Mouse (Mus musculus) cortical plate, adult 2 months (tissue): ENCODE measurements around the gene Tmem185b. TPM values are rescaled to one million over a fixed set of nuclear protein-coding genes. Genes with fewer than 3 reads are reported as not detected.

Experiments used
- H3K27ac ChIP-seq: fragments of 200-500 bp; 2 replicates; pipeline ENCODE4 v1.5.1; 2012; ENCODE audit warnings: low read length, control low read depth, inconsistent platforms; ENCODE audit not compliant: insufficient read depth
- H3K4me1 ChIP-seq: fragments of 200-500 bp; 2 replicates; pipeline ENCODE4 v1.6.1; 2011; ENCODE audit warnings: low read length; ENCODE audit not compliant: control insufficient read depth, insufficient read depth
- H3K4me3 ChIP-seq: fragments of 200-500 bp; 2 replicates; pipeline ENCODE4 v1.5.1; 2011; ENCODE audit warnings: mild to moderate bottlenecking, low read length, control low read depth; ENCODE audit not compliant: insufficient read depth
- CTCF ChIP-seq: fragments of 200-500 bp; IDR thresholded peaks from 2 replicates; pipeline ENCODE4 v1.5.1; 2011; ENCODE audit warnings: mild to moderate bottlenecking, control low read depth, low read length; ENCODE audit not compliant: insufficient read depth; ENCODE audit errors: extremely low read depth
- POLR2A ChIP-seq: fragments of 200-500 bp; IDR thresholded peaks from 2 replicates; pipeline ENCODE4 v1.6.1; 2011; ENCODE audit warnings: mild to moderate bottlenecking, low read length, control low read depth; ENCODE audit not compliant: insufficient read depth; ENCODE audit errors: extremely low read depth
- polyA plus RNA-seq: library from polyadenylated mRNA; depleted of rRNA; stranded (reverse); fragments of >200 nt; gene quantifications from 2 replicates; pipeline ENCODE4 v1.2.3, GENCODE M21; 2012; rRNA removed

The Tmem185b gene
- polyA plus RNA-seq, 1 experiment, result 10.7 TPM

GRCm38 (mm10) chr1:119546490-119546889, 20.5 kb downstream of the Tmem185b start:
- Histone ChIP-seq H3K4me3 (no peak overlapping the region), H3K4me1 (no peaks in the 10 kb centered on the region), H3K27ac (no peak overlapping the region)
- no peak for TF ChIP-seq POLR2A
- TF ChIP-seq CTCF, result no peak

- Histone ChIP-seq H3K27ac (no peak overlapping the region), H3K4me1 (no peaks in the 10 kb centered on the region), H3K4me3 (no peak overlapping the region)
- TF ChIP-seq CTCF, result peak; percentile 83
- TF ChIP-seq POLR2A, result no peak
Observed at GRCm38 (mm10) chr1:119548668-119549326, 22.8 kb downstream of the Tmem185b start.

- TF ChIP-seq POLR2A (no peak), CTCF (no peak)
- Histone ChIP-seq H3K27ac (no peak overlapping the region), H3K4me1 (no peaks in the 10 kb centered on the region), H3K4me3 (no peak overlapping the region)
Observed at GRCm38 (mm10) chr1:119549327-119549689, 23.3 kb downstream of the Tmem185b start.

GRCm38 (mm10) chr1:119550064-119550463, 24.1 kb downstream of the Tmem185b start:
- Histone ChIP-seq H3K4me3 (no peak overlapping the region), H3K27ac (no peak overlapping the region), H3K4me1 (no peaks in the 10 kb centered on the region)
- TF ChIP-seq POLR2A (no peak), CTCF (no peak)

- Histone ChIP-seq H3K4me3 (no peak overlapping the region), H3K27ac (no peak overlapping the region), H3K4me1 (no peaks in the 10 kb centered on the region)
- TF ChIP-seq CTCF, result no peak
- TF ChIP-seq POLR2A, result no peak
Observed at GRCm38 (mm10) chr1:119551651-119552050, 25.7 kb downstream of the Tmem185b start.

- TF ChIP-seq POLR2A (no peak), CTCF (no peak)
- H3K4me3 ChIP-seq, result no peak overlapping the region
- H3K27ac ChIP-seq, result no peak overlapping the region
- peaks cover 4% of the 10 kb centered on the region; the same call in 1 of the 2 replicates for H3K4me1 ChIP-seq
Observed at GRCm38 (mm10) chr1:119555651-119556050, 29.7 kb downstream of the Tmem185b start.

GRCm38 (mm10) chr1:119557641-119558395, 31.9 kb downstream of the Tmem185b start:
- Histone ChIP-seq H3K27ac (peak overlapping the region; percentile 84), H3K4me1 (peaks cover 4% of the 10 kb centered on the region; the same call in 1 of the 2 replicates), H3K4me3 (no peak overlapping the region)
- TF ChIP-seq CTCF (no peak), POLR2A (no peak)

- H3K4me3 ChIP-seq, result no peak overlapping the region
- no peak overlapping the region for H3K27ac ChIP-seq
- no peaks in the 10 kb centered on the region for H3K4me1 ChIP-seq
- no peak for TF ChIP-seq CTCF
- no peak for TF ChIP-seq POLR2A
Observed at GRCm38 (mm10) chr1:119565531-119565930, 39.6 kb downstream of the Tmem185b start.

GRCm38 (mm10) chr1:119570134-119570533, 44.2 kb downstream of the Tmem185b start:
- no peak overlapping the region for H3K27ac ChIP-seq
- H3K4me3 ChIP-seq, result no peak overlapping the region
- no peaks in the 10 kb centered on the region for H3K4me1 ChIP-seq
- TF ChIP-seq POLR2A (no peak), CTCF (no peak)

Other genes with a start within 250 kb of the Tmem185b start
- gene Inhbb, start 103.9 kb upstream of the Tmem185b start, polyA plus RNA-seq, result 3.5 TPM in 2 replicates
- gene Ralb, start 21.4 kb upstream of the Tmem185b start, polyA plus RNA-seq, result 20.8 and 21.1 TPM in 2 replicates
- gene Epb41l5, start 122.8 kb downstream of the Tmem185b start, polyA plus RNA-seq, result 5.2 and 5.4 TPM in 2 replicates